Mouse (Mus musculus) cerebellum, adult 9-10 months (tissue): ENCODE measurements around the gene Phc2.

ENCODE experiments used
- DNase-seq: peaks from one replicate; pipeline ENCODE4 v3.0.0; 2022

Gene Phc2

DNA sequence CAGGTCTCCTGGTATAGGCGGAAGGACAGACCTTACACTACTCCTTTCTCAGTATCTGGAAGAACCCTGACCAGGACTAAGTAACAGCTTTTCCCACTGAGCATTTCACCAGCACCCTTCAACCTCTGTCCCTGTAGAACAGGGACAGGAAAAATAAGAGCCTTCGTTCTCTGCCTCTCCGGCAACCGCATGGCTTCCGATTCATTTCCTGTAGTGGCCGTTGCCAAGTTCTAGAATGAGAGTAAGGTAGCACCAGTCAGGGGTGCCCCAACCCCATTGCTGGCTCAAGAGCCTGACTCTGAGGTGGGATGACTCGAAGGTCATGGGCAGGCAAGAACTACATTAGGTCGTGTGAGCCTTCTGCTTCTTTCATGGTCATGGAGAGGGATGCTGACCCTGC is 90.7 kb downstream of the Phc2 start:
- DNase-seq: no peak

DNA sequence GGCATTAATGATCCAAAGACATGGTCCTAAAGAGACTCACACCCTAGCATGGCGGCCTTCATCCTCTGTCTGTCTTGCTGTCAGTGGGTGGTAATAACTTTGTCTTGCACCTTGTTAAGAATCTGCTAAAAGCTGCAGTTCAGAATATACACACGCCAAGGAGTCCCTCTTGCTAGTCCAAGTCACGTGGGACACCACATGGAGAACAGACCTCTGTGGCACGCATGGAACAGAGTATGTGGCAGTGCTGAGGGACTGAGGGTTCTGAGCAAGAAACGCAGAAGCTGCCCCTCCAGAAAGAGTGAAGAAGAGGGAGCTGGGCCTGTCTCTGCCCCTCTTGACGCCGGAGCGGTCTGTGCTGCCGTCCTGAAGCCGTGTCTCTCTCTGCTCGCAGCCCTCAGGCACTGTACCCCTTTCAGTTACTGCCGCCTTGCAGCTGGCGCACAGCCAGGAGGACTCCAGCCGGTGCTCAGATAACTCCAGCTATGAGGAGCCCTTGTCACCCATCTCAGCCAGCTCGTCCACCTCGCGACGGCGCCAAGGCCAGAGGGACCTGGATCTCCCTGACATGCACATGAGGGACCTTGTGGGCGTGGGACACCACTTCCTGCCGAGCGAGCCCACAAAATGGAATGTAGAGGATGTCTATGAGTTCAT is 93.2 kb downstream of the Phc2 start:
- no peak for DNase-seq

DNA sequence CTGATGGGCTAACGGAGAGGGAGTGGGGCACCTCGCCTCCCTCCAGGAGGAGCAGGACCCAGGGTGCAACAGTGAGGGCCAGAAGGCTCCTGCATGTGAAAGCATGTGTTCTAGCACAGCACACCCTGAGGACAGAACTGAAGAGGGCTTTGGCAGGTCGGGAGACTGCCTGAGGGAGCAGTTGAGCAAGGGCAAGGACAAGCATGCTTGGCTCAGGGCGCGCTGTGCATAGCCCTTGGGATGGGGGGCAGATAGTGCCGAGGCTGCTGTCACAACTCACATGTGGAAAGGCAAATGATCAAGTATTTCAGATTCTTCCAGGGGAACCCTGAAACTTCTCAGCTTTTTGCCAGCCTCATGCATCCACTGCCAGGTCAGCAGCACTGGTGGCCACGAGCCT is 93.8 kb downstream of the Phc2 start:
- DNase-seq: no peak

DNA sequence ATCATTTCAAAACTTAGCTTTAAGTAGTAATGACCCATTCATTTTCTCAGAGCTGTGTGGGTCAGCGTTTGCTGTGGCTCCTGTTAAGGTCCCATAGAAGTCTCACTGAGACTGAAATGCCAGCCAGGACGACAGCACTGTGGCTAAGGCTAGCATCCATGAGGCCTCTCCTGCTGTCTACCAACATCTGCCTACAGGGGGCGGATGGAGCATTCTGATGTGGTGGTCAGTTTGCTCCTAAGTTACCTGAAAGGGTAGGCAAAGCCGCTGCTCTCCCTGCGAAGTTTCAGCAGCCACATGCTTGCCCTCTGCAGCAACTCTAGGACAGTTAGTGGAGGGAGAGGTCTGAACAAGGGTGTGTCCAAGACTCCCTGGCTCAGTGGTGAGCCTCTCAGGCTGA is 96.5 kb downstream of the Phc2 start:
- DNase-seq: no peak

DNA sequence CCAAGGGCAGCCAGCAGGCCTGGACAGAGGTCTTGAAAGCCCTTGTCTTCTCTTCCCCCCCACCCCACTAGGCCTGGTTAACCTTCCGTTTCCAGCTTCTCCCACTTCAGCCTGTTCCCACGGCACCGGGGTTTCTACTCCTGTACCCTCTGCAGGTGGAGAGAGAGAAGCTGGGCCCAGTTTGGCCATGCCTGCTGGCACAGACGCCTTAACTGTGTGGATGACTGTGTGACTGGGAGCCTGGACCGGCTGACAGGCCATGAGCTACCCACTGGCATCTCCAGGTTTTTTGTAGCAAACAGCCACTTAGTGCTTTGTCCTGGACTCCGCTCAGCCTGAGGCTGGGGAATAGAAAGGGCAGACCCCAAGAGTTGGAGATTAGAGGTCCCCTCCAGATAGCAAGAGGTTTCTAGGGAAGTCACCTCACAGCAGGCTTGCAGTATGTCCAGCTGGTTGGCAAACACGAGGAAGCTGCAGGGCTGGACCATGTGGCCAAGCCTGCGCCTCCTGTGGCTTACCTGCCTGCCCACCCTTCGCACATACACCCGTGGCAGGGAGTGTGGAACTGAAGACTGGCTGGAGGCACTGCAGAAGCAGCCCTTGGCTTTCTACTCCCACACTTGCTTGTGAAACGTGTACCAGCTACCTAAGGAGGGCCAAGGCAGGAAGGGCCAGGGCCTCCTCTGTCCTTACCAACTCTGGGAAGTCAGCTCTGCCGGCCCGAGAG is 97.7 kb downstream of the Phc2 start:
- no peak for DNase-seq

DNA sequence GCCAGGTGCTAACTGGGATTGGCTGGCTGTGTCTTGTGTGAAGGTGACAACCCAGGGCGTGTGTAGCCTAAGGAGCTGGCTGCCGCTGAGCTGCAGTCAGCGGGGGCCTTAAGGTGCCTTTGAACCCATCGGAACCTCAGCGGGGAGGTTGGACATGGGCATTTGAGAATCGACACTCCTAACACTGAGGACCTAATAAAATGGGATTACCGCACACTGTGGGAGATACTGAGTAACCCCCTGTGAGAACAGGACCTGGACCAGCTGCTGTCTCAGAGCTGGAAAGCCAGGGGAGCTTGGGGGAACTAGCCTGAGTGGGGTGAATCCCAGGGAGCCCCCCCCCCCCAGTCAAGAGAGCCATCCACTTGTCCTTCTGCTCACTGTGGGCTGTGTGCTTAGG is 99.1 kb downstream of the Phc2 start:
- no peak for DNase-seq

DNA sequence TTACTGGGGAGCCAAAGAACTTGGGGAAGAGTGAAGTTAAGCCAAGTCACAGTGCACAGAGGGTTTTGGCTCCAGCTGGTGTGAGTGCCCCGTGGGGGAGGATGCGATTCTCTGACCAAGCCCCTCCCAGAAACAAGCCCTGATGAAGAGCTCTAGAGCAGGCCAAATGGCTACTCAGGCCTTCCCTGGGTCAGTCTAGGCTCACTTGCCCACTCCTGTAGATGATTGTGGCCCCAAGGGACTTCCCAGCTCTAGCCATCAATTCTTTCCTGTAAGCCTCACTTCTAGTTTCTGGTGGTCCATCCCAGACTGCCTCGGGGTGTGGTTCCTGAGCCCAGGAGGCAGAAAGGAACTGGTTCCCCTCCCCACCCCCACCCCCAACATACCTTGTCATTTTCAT is 100.6 kb downstream of the Phc2 start, which contains the start of gene A3galt2:
A3galt2 (plus strand) TSS at position 301 of the 400 bp plus-strand sequence.
- no peak for DNase-seq

DNA sequence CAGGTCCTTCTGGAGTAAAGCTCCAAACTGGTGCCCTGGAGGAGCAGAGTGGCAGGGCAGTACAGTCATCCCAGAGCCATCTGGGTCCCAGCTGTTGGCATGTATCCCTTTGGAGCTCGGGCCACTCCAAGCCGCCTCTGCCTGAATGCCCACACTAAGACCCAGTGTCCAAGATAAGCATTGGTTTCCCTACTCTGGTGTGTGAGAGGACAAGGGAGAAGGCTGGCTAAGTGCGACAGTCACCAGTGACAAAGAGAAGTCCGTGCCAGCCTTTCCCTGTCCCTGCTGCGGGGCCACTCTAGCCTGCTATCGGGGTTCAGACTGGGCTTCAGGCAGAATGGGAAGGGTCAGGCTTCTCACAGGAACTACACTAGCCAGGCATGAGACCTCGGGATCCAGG is 101.4 kb downstream of the Phc2 start:
- no peak for DNase-seq

DNA sequence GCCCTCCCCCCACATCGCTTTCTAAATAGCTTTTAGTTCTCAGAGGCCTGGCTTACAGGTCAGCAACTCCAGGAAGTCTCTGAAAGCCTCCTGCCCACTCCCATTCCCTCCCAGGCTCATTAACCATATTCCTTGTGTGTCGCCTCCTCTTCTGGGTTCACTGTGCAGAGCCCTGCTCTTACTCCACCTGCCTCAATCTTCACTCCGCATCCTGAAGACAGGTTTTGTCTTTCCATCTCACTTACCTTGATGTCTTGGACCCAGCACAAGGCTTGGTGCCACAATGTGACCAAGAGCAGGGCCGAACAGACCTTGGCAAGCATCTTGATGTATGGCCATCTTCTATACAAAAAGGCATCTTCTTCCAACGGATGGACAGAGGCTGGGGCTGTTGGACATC is 104.7 kb downstream of the Phc2 start:
- DNase-seq: no peak

DNA sequence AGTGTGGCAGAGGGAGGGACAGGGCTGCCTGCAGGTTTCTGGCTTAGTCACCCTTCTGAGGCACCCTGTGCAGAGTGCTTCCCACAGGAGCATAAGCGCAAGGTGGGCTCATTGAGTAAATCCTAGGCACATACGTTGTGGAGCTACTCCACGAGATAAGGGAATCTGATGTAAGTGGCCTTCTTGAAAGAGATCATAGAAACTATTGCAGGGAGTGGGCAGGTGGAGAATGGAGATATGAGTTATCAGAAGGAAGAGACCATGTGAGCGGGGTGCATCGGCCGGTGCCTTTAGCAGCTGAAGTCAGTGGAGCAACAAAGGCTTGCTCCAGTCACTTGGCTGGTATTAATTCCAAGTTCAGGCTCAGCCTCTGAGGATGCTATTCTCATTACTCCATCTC is 105.5 kb downstream of the Phc2 start:
- DNase-seq: no peak

DNA sequence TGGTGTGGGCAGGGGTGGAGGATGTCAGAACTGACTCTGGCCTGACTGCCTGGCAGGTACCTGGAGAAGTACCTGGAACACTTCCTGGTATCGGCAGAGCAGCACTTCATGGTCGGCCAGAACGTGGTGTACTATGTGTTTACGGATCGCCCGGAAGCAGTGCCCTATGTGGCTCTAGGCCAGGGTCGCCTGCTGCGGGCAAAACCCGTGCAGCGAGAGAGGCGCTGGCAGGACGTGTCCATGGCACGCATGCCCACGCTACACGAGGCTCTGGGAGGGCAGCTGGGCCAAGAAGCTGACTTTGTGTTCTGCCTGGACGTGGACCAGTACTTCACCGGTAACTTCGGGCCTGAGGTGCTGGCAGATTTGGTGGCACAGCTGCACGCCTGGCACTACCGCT is 112.4 kb downstream of the Phc2 start:
- DNase-seq: no peak

DNA sequence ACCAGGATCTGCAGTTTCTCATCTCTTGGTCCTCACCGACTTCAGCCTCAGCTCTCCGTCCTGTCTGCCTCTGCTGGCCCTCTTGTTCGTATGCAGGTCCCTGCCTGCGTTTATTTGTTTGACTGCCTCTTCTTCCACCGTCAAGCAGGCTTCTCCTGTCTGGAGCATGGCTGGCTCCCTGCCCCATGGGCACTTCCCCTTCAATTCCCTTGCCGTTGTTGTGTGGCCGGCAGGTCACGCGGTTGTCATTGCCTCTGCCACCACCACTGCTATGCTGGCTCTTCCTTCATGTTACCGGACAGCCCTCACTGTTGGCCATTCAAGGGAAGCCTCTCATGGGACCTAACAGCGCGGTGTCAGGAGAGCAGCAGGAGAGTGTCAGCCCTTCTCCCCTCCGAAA is 113.6 kb downstream of the Phc2 start:
- no peak for DNase-seq

DNA sequence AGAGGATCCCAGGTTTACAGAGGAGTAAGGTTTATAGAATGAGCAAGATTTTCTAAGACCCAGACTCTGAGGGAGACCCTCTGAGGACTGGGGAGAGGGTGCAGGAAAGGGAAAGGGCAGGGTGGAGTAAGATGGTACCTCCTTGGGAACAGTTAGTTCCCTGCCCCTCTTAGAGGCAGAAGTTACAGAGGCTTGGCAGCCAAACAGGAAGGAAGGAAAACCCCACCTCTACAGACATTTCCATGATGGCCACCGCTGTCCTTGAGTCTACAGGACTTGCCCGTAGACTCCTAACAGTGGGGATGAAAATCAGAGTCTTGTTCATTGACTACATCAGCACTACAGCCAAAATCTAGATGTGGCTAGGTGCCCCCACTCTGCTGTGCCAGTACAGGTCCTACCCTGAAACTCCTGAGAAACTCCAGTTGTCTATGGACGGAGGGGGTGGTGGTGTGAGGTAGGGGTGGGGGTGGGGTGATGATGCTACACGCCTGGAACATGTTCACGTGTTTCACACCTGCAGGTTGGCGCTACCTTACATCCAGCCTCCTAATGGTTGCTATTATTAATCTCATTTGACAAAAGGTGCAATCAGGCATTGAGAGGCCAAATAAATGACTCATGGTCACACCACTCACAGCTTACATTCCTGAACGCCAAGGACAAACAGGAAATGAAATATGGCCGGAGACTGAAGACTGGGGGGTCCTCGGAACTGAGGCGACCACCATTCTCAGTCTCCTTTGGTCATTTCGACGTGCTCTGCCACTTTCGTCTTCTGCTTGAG is 115.3 kb downstream of the Phc2 start:
- DNase-seq: no peak

DNA sequence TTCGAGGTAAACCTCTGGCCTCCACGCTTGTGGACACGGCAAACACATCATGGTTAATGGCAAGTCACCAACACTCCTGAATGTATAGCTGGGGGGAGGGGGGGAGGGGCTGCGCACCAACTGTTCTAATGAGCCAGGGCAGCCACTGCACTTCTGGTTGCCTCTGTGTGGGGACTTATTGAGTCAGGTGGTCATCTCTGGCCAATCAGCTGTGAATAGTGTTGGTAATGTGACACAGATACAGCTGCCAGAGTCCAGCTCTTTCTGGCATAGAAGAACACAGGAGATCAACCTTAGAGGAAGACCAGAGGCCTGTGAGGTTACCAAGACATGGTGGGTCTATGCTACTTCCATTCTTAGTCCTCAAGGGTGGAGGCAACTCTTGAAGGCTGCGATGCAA is 116.2 kb downstream of the Phc2 start:
- no peak for DNase-seq

DNA sequence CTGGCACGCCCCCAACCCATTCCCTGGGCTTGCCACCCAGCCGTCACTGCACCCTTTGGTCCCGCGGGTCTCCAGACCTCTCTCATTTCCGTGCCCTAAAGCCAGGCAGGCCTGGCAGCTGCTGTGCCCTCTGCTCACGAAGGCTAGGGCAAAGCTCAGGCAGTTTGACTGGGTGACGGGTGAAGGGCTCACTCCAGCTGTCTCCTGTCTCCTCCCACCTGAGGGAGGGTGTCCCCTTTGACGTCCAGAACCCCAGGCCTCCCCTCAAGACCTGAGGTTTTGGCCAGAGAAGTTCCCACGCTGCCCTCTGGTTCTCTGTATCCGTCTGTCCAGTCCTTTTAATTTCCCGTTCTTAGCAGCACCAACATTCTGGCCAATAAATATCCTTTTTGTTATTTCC is 119.3 kb downstream of the Phc2 start:
- no peak for DNase-seq

DNA sequence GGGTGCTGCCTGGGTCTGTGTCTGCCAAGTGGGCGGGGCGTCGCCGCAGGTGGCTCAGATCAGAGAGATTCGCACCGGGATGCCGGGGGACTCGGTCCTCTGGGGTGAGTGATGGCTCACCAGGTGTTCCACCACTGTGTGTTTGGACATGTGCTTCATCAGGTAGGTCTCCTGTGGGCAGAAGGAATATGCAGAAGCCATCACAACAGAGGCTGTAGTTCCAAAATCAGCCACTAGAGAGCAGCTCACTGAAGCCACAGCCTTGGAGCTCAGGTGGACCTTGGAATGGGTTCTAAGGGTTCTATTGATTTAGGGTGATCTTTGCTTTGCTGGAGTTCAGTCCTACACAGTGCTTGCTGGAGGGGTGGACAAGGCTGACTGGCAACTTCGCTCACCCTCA is 120.0 kb downstream of the Phc2 start:
- peak; percentile 73 for DNase-seq

DNA sequence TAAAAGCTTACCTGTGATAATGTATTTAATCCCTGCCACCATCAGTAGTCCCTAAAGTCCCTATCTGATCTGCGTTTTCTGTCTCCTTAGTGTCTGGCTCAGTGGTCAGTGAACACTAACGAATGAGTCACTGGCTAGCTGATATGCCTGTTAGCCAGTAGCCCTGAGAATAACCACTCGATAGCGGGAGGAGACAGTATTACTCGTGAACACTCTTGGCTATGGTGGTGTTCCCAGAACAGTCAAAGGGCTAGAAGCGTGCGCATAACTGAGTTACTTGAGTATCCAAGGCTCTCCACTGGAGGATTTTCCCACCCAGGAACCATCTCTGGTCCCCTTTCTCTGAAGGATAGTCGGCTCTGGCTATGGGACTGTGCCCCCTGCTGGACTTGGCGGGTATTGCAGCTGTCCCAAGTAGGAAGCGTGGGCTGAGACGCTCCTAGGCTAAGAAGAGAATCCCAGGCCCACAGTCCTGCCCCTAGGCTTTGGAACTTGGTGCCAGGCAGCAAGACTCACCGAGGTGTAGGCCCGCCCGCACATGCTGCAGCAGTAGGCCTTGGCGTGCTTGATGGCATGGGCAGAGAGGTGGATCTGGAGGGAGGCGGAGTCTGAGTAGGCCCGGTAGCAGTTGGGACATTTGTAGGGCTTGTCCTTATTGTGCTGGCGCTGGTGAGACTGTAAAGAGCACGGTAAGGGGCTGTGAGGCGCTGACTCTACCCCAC is 122.2 kb downstream of the Phc2 start:
- peak; percentile 85 for DNase-seq

DNA sequence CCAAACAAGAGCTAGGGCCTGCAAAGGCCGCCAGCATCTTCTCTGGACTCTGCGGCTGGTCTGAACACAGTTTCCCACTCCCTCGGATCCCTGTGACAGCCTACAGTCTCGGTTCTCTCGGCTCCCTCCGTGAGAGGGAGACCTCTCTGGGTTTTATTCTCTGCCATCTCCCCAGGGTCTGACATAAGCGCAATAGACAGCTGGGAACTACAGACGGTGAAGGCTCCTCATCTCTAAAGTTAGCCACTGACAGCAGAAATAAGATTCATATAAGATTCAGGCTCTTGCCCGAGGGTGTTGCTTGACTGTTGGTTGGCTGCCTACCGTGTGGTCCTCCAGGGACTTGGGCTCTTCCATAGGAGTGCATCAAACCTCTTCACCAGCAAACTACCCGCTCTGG is 123.1 kb downstream of the Phc2 start:
- no peak for DNase-seq

DNA sequence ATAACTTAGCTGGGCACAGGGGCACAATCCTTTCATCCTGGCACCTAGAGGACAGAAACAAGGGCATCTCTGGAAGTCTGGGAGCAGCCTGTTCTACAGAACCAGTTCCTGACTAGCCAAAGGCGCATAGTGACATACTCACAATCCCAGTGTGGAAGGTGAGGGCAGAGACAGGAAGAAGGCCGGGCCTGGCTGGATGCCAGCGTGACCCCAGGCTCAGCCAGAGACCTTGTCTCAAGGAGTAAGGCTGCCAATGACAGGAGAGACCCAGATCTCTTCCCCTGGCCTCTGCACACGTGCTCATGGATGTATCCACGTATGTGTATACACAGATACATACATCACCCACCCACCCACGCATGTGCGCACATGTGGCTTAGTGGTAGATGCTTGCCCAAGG is 127.5 kb downstream of the Phc2 start:
- DNase-seq: no peak

DNA sequence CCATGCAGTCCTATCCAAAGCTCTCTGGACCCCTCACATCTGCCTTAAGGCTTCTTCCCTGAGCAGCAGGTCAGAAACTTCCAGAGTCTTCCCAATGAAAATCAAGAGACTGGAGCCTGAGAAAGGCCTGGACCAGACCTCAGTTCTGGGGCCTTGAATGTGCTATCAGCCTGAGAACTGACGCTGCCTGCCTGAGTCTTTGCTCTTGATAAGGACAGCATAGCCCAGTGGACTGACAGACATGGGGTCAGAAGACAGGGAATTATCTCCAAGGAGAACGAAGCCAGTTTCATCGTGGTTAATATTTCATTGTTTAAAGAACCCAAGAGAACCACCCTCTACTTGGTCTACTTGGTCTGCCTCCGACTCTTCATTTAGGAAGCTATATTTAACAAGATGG is 128.1 kb downstream of the Phc2 start:
- DNase-seq: no peak

DNA sequence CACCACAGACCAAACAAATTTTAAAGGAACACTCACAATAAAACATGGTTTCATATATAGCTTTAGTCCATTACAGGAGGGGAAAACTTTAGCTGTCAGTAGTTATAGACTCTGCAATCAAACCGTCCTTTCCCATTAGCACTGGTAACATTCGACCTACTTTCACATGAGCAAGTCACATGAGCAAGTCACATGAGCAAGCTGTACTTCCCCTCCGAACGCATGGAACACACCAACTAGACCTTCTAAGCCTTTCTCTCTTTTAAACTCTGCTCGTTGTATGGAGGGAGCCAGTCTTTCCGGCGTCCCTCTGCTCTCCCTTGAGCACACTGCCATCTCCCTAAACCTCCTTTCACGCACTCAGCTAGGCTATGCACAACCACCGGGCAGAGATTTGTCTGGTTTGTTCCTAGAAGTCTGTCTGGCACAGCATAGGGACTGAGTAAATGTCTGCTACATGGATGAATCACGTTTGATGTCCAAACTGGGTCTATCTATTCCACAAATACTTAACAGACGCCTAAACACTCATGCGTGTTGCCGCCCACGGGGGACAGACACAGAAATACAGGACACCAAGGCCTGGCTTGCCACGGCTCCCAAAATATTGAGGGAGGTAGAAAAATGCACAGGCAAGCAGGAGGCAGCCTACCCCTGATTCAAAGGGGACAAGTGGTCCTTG is 130.6 kb downstream of the Phc2 start:
- no peak for DNase-seq

DNA sequence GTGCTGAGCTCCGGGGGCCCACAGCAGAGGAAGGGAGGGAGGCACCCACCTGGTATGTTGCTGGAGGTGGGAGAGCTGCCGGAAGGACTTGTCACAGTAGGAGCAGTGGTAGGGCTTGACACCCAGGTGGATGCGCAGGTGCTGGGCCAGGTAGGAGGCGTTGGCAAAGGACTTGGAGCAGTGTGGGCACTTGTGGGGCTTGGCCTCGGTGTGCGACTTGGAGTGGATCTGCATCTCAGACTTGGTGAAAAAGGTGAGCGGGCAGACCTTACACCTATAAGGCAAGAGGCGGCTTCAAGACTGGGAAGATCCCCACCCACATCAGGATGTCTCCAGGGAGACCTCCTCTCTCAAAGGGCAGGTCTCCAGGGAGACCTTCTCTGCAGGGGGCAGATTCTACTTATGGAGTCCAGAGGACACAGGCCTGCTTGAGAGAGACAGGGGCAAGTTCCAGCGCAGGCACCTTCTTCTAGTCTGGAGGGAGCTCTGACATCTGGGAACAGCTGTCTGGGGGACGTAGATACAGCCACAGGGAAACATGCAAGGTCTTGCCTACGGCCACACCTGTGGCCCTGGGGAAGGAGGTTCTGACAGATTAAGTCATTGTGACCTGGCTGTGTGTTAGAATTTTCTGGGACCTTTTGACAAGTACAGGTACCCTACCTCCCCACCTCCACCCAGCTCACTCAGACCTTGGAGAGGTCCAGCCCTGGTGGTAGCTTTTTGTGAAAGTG is 131.6 kb downstream of the Phc2 start:
- DNase-seq: no peak
